Mouse (Mus musculus) heart, embryonic 11.5 days (tissue): ENCODE measurements around the gene 4930470P17Rik. TPM values are rescaled to one million over a fixed set of nuclear protein-coding genes. Genes with fewer than 3 reads are reported as not detected.

ENCODE experiments used
- ATAC-seq: fragments of 200-750 bp; cut with Nextera tagmentation; replicated peaks from 2 replicates; pipeline ENCODE4 v1.8.0; 2017; ENCODE audit warnings: moderate library complexity; ENCODE audit not compliant: insufficient number of reproducible peaks, low FRiP score, low TSS enrichment
- H3K27ac ChIP-seq: fragments of 300-500 bp; sonication (generic); 2 replicates; pipeline ENCODE4 v1.5.1; 2014; ENCODE audit warnings: mild to moderate bottlenecking, low read depth, low read length
- H3K27me3 ChIP-seq: fragments of 300-500 bp; sonication (generic); 2 replicates; pipeline ENCODE4 v1.6.1; 2014; ENCODE audit warnings: mild to moderate bottlenecking, low read length, mixed read lengths; ENCODE audit not compliant: control insufficient read depth, insufficient read depth
- H3K36me3 ChIP-seq: fragments of 300-500 bp; sonication (generic); 2 replicates; pipeline ENCODE4 v1.6.1; 2014; ENCODE audit warnings: mild to moderate bottlenecking, low read length, moderate library complexity, mixed read lengths; ENCODE audit not compliant: control insufficient read depth, insufficient read depth
- H3K4me1 ChIP-seq: fragments of 300-500 bp; sonication (generic); 2 replicates; pipeline ENCODE4 v1.6.1; 2014; ENCODE audit warnings: low read length; ENCODE audit not compliant: control insufficient read depth, insufficient read depth
- H3K4me2 ChIP-seq: fragments of 300-500 bp; sonication (generic); 2 replicates; pipeline ENCODE4 v1.6.1; 2014; ENCODE audit warnings: mild to moderate bottlenecking, moderate library complexity
- H3K4me3 ChIP-seq: fragments of 300-500 bp; sonication (generic); 2 replicates; pipeline ENCODE4 v1.5.1; 2014; ENCODE audit warnings: low read depth, low read length
- H3K9ac ChIP-seq: fragments of 300-500 bp; sonication (generic); 2 replicates; pipeline ENCODE4 v1.6.1; 2014; ENCODE audit warnings: mild to moderate bottlenecking, low read depth, low read length, moderate library complexity
- H3K9me3 ChIP-seq: fragments of 300-500 bp; sonication (generic); replicated peaks from 2 replicates; pipeline ENCODE4 v1.6.1; 2016; ENCODE audit warnings: low read length; ENCODE audit not compliant: control insufficient read depth
- WGBS: fragments of 180-500 bp; shearing (Covaris S2); extraction: QIAGEN DNeasy Blood & Tissue Kit; methylation state at CpG from one replicate; pipeline ENCODE4 v1.1.7; 2014; ENCODE audit not compliant: insufficient replicate concordance; 5-methylcytosine and 5-hydroxymethylcytosine counted together
- polyA plus RNA-seq: library from polyadenylated mRNA; unstranded; fragments of >200 nt; fragmentation: Nextera tagmentation; extraction: Ambion mirVana; gene quantifications from 2 replicates; pipeline ENCODE4 v1.2.1, GENCODE M21; 2014

4930470P17Rik gene
- polyA plus RNA-seq, 1 experiment from 2014 or later, result not detected

DNA sequence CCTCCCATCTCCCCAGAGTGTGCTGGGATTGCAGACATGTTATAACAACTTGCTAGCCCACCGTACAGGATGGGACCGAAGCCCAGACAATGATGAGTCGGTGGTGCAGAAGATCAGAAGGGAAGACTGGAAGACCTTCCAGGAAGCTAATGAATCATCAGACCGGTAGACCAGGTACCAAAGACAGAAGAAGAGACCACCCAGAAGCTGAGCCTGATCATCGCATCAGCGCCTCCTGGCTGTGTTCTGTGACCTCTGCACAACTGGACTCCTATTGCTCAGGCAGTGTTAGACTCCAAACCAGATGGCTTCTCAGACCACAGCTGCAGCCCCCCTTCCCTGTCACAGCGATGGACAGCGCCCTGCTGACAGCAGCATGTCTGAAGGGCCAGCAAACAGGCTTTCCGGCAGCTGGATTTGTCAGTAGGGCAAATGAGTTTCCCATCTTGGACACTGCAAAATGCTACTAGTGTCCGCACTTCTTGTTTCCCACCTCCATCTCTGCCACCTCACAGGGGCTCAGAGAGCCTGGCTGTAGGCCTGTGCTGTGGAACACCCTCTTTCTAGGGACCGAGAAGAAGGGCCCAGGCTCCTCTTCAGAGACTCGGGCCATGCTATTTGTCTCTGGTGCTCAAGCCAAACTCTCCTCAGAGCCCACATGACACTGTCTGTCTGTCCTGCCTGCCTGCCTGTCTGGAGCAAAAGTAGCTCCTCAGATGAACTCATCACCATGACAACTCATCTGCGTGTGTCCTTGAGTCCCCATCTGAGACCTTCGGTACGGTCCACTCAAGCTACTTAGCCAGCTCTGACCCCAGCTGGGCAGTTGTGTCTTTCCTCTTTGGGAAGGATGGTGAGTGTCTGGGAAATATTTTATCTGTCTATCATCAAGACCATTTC lies 37.6 kb downstream of the 4930470P17Rik start:
- no peak for ATAC-seq
- WGBS, result 78% methylated on average over 15 of the region's 15 CpGs
- no peak overlapping the region for H3K9ac ChIP-seq
- H3K4me1 ChIP-seq, result no peaks in the 10 kb centered on the region
- no peak overlapping the region for H3K4me2 ChIP-seq
- H3K36me3 ChIP-seq, result no peaks in the 10 kb centered on the region
- no peak overlapping the region for H3K4me3 ChIP-seq
- no peaks in the 10 kb centered on the region for H3K9me3 ChIP-seq
- H3K27ac ChIP-seq, result no peak overlapping the region
- no peaks in the 10 kb centered on the region for H3K27me3 ChIP-seq

DNA sequence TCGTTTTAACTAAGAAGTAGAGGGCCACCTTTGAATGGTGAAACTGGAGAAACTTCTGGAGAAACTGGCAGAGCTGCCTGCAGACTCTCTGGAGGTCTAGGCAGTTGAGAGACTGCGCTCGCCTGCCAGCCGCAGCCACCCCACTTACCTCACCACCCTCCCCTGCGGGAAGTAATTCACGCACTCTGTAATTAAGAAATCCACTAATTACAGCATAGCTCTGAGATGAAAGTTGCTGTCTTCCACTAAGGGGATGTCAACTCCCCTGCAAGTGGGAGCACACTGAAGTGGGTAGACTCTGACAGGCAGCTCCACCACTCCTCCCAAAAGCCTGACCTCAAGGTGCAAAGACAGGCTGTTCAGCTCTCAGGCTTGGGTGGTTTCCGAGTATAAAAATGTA lies 49.7 kb downstream of the 4930470P17Rik start:
- 70% methylated on average over 7 of the region's 7 CpGs for WGBS
- Histone ChIP-seq H3K27ac (no peak overlapping the region), H3K9ac (no peak overlapping the region), H3K9me3 (no peaks in the 10 kb centered on the region), H3K27me3 (no peaks in the 10 kb centered on the region), H3K4me1 (no peaks in the 10 kb centered on the region), H3K4me2 (no peak overlapping the region), H3K4me3 (no peak overlapping the region), H3K36me3 (no peaks in the 10 kb centered on the region)
- ATAC-seq, result no peak

DNA sequence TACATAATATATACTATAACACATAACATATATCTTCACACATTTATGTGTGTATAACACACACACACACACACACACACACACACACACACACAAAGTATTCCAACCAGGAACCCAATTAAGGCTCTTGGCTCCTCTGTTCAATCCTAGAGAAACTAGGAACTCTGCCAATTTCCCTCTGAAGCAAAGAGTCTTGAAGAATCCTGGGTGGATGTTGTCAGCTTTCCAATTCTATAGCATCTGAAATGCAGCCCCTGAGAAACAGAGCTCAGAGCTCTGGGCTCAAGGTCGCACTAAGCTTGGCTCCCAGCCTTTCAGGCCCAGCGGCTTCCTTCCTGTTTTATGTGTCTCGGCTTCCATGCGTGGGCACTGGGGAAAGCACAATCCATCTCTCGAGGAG lies 51.6 kb downstream of the 4930470P17Rik start:
- Histone ChIP-seq H3K4me3 (no peak overlapping the region), H3K27ac (no peak overlapping the region), H3K9ac (no peak overlapping the region), H3K9me3 (no peaks in the 10 kb centered on the region), H3K27me3 (no peaks in the 10 kb centered on the region), H3K4me1 (no peaks in the 10 kb centered on the region), H3K36me3 (no peaks in the 10 kb centered on the region), H3K4me2 (no peak overlapping the region)
- 50% methylated on average over 5 of the region's 5 CpGs for WGBS
- no peak for ATAC-seq

DNA sequence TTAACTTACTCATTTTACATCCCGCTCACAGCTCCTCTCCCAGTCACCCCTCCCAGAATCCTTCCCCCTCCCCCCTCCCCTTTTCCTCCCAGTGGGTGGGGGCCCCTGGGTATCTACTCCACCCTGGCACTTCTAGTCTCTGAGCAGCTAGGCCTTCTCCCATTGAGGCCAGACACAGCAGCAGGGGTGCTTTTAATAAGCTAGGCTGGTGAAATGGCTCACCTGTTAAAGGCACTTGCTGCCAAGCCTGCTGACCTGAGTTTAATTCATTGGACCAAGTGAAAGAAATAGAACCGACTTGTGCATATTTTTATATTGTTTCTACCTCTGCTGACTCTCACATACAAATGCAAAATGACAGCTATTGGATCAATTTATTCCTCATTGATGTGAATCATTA lies 52.7 kb downstream of the 4930470P17Rik start:
- no peaks in the 10 kb centered on the region for H3K27me3 ChIP-seq
- no peak overlapping the region for H3K4me2 ChIP-seq
- no peak overlapping the region for H3K4me3 ChIP-seq
- no peaks in the 10 kb centered on the region for H3K9me3 ChIP-seq
- H3K4me1 ChIP-seq, result no peaks in the 10 kb centered on the region
- WGBS, result 79% methylated on average over 2 of the region's 2 CpGs
- H3K27ac ChIP-seq, result no peak overlapping the region
- H3K36me3 ChIP-seq, result no peaks in the 10 kb centered on the region
- no peak for ATAC-seq
- no peak overlapping the region for H3K9ac ChIP-seq

DNA sequence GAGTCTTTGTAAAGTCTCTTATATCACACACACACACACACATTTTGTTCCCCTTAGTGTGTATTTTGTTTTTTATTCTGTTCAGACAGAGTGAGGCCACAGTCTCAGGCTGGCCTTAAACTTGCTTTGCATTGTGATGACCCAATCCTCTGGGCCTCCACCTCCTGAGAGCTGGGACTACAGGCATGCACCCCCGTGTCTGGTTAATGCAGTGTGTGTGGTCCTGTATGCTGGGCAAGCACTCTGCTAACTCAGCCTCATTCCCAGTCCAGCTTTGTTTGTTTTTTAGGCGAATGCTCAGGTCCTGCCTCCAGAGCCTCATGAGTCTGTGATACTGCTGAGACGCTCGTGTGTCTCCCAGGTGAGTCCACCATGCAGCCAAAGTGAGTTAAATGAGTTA lies 53.8 kb downstream of the 4930470P17Rik start:
- Histone ChIP-seq H3K27ac (no peak overlapping the region), H3K36me3 (no peaks in the 10 kb centered on the region), H3K9ac (no peak overlapping the region; the same call in 1 of the 2 replicates), H3K4me2 (no peak overlapping the region), H3K9me3 (no peaks in the 10 kb centered on the region), H3K27me3 (no peaks in the 10 kb centered on the region), H3K4me3 (no peak overlapping the region), H3K4me1 (no peaks in the 10 kb centered on the region)
- no peak for ATAC-seq
- WGBS, result 47% methylated on average over 4 of the region's 4 CpGs

DNA sequence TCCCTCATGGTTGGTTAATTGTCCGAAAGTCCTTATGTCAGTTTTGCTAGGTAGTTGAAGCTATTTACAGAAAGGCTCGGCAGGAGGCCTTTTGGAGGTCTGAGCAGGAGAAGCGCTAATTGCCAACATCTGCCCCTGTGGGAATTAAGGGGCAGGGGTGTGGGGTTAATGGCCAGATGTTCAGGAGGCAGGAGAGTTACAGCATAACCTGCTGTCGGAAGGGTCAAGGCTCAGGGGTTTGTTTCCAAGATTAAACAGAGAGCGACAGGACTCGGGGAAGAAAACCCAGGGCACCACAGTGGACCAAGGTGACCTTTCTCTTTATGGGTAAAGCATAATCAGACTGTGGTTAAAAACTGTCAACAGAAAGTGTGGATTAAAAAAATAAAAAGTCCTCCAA lies 54.3 kb downstream of the 4930470P17Rik start:
- no peak overlapping the region for H3K27ac ChIP-seq
- ATAC-seq, result no peak

DNA sequence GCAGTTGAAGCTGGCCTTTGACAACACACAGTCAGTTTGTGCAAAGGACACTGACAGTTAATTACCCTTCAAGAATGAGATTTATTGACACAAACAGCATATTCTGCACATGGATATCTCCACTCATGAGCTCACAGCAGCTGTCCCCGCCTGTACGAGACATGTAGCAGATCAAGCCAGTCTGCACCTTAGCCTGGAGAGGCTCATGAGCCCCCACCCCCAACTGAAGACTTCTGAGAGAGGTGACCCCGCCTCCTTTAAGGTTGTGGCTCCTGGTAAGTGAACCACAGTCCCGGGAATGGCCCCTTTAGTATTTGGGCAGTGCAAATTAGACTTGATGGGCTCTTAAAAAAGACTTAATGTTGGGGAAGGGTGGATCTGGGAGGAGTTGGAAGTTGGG lies 56.1 kb downstream of the 4930470P17Rik start:
- H3K9ac ChIP-seq, result no peak overlapping the region
- H3K4me1 ChIP-seq, result no peaks in the 10 kb centered on the region
- H3K36me3 ChIP-seq, result no peaks in the 10 kb centered on the region
- no peak overlapping the region for H3K4me3 ChIP-seq
- no peak for ATAC-seq
- no peak overlapping the region for H3K4me2 ChIP-seq
- H3K27ac ChIP-seq, result no peak overlapping the region
- no peaks in the 10 kb centered on the region for H3K27me3 ChIP-seq
- no peaks in the 10 kb centered on the region for H3K9me3 ChIP-seq
- 49% methylated on average over 4 of the region's 4 CpGs for WGBS

More for the DNA sequence above, 54.3 kb downstream of the 4930470P17Rik start:
- Histone ChIP-seq H3K27me3 (no peaks in the 10 kb centered on the region), H3K4me3 (no peak overlapping the region), H3K9me3 (no peaks in the 10 kb centered on the region), H3K36me3 (no peaks in the 10 kb centered on the region), H3K9ac (no peak overlapping the region), H3K4me2 (no peak overlapping the region), H3K4me1 (no peaks in the 10 kb centered on the region)
- WGBS, result 15% methylated on average over 6 of the region's 6 CpGs

DNA sequence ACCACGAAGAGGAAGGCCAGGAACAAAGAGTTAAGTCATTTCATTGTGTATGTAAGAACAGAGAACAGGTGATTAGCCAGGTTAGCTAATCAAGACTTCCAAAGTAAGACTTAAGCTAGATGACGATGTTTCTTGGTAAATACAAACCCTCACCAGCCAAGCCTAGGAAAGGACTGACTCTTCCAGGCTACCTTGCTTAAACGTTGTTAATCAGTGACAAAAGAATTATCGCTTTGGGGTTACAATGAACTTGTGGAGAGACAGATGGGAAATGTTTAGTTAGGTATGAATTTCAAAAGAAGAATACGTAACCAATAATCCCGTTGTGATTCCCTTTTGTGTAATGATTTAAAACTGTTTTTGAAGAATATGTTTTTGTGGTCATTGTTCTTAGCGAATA lies 56.9 kb downstream of the 4930470P17Rik start:
- no peaks in the 10 kb centered on the region for H3K27me3 ChIP-seq
- 77% methylated on average over 7 of the region's 7 CpGs for WGBS
- no peak overlapping the region for H3K4me3 ChIP-seq
- no peak overlapping the region for H3K27ac ChIP-seq
- no peaks in the 10 kb centered on the region for H3K36me3 ChIP-seq
- H3K4me1 ChIP-seq, result no peaks in the 10 kb centered on the region
- no peak overlapping the region for H3K9ac ChIP-seq
- H3K4me2 ChIP-seq, result no peak overlapping the region
- H3K9me3 ChIP-seq, result no peaks in the 10 kb centered on the region
- ATAC-seq, result no peak

DNA sequence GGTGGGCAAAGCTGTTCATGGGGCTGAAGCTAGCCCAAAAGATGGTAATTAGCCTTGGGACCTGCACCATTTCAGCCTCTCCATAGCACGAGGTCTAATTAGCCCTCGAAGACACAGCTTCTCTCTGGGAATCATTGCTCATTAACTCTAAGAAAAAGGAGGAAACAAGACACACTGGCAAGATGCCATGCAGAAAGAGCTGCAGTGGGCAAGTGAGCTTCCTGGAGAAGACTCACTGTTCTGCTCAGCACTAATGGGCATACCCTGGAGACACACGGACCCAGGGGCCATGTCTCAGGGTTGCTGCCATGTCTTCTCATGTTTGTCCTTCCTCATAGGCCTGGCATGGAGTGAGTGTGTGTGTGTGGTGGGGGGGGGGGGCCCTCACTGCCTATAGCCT lies 57.7 kb downstream of the 4930470P17Rik start:
- no peak for ATAC-seq

More for the DNA sequence above, 57.7 kb downstream of the 4930470P17Rik start:
- Histone ChIP-seq H3K9me3 (no peaks in the 10 kb centered on the region), H3K27me3 (no peaks in the 10 kb centered on the region), H3K4me1 (no peaks in the 10 kb centered on the region), H3K27ac (no peak overlapping the region), H3K9ac (no peak overlapping the region), H3K36me3 (no peaks in the 10 kb centered on the region), H3K4me2 (no peak overlapping the region), H3K4me3 (no peak overlapping the region)
- WGBS, result 73% methylated on average over 3 of the region's 3 CpGs
